Mouse (Mus musculus) cerebellum, adult 18-20 months (tissue): Measurements from ENCODE around the gene Tac4.

Experiments
- DNase-seq, 2 experiments: peaks; one replicate each; pipeline ENCODE4 v3.0.0; 2021

The Tac4 gene

GRCm38 (mm10) chr11:95261178-95261751 lies at the start of gene Tac4:
Gene Tac4 (plus strand): TSS chr11:95261529.
- DNase-seq = peak; percentile 33 to 34

GRCm38 (mm10) chr11:95213607-95214006 lies 47.7 kb upstream of the Tac4 start:
- DNase-seq = no peak

DNA sequence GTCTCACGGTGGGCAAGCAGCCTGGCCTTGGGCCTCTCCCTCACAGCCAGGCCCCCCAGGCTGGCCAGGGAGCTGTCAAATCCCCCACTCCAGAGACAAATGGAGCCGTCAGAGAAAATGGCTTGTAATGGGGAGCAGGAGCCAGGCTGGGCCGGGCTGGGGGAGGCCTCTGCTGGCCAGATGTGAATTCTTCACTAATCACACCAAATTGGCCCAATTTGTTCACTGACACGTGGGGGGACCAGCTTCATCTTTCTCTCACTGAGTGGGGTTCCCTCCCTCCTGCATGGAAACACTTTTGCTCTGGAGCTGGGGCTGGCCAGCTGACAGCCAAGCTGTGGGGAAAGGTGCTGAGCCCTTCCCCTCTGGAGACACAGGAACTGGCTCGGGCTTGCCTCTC lies 47.0 kb upstream of the Tac4 start:
- DNase-seq = no peak

DNA sequence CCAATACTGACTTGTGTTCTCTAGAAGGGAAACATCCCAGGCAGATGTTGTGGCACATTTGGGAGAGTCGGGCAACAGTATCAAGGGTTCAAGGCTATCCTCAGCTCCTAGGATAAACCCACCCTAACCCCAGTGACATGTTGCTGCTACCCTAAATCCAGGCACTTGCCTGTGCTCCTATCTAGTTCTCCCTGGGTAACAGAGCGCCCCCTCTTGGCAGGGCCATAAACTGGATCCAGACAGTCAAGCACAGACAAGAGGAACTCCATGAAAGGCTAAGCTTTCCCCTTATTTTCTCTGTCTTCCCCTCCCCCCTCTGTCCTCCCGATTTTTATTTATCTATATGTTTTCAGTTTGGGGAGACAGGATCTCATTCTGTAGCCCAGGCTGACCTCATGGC lies 45.1 kb upstream of the Tac4 start:
- DNase-seq = no peak

DNA sequence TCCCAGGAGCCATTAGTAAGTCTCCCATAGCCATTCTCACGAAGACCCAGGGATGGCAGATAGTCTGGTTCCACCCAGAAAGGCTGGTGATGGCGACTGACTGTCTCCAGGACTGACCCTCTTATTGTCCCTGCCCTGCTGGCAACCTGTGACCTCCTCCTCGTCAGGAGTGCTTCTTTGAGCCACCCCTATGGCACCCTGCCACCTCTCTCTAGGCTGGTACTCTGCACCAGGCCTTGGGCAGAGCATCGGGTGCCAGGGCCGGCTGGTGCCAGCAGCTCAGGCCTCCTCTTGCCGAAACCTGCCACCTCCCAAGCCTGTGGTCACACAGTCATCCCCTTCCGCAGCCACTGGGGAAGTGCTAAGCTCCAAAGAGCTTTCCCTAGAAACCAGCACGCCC lies 42.2 kb upstream of the Tac4 start:
- DNase-seq = no peak

DNA sequence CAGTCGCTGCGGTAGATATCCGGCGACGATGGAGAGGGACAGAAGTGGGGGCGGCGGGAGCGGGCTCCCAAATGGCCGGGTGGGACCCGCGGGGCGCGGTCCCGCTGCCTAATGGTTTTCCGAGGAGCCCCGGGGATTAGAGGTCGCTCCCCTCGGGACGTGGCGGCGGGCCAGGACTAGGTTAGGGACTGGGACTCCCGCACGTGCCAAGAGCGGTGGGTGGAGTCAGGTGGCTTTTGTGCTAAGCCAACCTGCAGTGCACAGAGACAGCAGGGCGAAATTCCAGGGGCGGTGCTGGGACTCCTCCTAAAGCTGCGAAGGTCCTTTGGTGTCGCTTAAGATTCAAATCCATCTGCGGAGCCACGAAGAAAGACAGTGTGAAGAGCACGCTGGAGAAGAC lies 37.9 kb upstream of the Tac4 start:
- peak in 1 of 2 experiments; percentile 22 for DNase-seq

DNA sequence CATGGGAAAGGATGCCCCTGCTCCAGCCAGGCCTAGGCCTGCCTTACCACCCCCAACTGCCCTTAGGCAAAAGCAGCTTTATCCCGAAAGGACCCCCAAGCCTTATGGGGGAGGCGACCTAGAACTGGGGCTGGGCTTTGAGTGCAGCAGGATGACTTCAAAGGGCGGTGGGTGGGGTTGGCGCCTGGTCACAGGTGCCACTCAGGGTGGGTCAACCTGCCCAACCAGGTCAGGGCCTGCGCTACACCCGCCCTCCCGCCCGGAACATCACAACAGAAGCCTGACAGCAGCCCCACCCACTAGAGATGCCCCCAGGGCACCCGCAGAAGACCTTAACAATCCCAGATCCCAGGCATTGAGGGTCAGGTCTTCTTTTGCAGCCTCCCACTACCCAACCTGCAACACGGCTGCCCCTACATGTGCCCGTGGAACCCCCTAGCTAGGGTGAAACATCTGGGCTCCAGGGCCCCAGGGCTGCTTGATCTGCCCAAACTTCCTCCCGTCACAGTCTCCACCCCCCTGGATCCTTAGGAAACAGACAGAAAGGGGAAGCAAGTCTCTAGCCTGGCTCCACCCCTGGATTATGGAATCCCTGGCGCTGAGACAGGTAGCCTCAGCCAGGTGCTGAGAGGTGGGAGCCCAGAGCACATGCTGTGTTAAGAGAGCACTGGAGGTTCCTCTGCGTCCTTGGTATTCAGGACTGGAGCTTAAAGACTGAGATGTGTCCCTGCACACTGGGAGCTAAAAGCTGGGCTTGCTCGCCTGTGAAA lies 37.0 kb upstream of the Tac4 start:
- no peak for DNase-seq

GRCm38 (mm10) chr11:95225448-95225847 lies 35.9 kb upstream of the Tac4 start:
- DNase-seq = no peak

- no peak for DNase-seq
These were observed 33.9 kb upstream of the Tac4 start for GRCm38 (mm10) chr11:95227467-95227866.

DNA sequence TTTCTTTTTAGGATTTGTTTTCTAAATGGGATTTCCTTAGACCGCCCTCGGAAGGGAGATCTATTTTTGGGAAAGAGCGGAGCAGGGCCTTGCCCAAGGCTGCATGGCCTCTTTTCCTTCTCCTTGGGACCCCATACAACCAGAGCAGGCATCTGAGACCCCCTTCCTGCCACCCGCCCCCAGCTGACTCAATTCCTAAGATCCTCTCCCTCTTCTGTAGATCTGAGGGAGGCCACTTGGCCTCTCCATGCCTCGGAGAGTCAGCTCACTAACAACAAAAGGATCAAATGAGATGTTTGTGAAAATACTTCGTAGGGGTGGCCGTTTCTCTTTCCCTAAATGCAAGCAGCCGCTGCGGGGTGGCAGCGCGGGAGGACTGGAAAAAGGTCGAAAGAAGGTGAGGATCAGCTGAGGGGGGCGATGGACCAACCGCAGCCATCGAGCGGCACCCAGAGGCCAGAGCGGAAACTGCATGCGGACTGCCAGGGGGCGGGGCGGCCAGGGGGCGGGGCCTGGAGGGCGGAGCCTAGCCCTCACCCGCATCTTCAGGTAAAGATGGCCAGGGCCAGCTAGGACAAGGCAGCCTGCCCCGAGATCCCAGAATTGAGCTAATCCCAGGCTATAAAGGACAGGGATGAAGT lies 29.5 kb upstream of the Tac4 start:
- peak; percentile 53 to 80 for DNase-seq

GRCm38 (mm10) chr11:95232329-95232696 lies 29.0 kb upstream of the Tac4 start:
- no peak for DNase-seq

- no peak for DNase-seq
These were observed 22.9 kb upstream of the Tac4 start for GRCm38 (mm10) chr11:95238477-95238876.

DNA sequence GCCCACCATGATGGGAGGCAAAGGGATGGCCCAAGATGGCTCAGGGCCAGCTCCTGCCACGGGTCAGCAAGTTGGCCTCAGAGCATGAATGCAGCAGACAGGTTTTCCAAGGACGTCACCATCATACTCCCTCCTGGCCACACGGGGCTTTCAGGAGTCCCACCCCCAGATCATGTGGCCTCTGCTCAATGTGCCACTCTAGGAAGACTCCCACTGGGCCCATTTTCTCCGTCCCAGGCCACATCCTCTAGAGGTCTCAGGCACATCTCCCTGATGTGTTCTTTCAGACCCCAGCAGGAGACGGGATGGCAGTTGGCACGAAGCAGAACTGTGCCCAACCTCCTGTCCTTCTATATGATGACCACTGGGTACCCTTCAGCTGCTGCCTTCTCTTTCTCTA lies 18.7 kb upstream of the Tac4 start:
- no peak for DNase-seq

DNA sequence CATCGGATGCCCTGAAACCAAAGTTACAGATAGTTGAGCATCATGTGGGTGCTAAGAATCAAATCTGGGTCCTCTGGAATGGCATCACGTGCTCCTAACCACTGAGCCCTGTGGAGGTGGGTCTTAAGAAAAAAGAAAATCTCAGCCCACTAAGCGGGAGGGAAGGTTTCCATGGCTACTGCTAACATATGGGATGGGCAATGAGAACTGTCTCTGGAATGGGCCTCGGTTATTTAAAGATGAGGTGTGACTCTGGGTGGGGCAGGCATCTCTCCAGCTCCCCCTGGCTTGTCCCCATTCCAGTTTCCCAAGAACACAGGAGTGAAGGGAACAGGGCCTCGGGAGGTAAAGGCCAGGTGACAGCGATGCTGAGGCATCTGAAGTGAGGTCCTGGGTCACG lies 15.9 kb upstream of the Tac4 start:
- DNase-seq = no peak

DNA sequence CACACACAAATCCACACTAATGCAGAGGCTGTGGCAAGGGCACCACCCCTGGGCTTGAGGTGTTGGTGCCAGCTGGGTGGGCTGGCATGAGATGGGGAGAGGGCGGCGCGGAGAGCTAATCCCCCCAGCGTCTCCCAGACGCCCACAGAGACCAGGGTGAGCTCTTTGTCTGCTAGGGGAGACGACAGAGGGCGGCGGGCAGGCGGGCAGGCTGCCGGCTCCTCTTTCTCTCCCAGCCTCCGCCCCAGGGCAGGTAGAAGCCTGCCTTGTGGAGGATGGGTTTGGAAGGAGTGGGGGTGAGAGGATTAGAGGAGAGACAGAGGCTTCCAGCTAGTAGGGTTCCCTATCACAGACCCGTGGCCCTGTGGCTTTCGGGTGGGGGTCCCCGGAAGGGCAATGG lies 14.3 kb upstream of the Tac4 start:
- DNase-seq = no peak

DNA sequence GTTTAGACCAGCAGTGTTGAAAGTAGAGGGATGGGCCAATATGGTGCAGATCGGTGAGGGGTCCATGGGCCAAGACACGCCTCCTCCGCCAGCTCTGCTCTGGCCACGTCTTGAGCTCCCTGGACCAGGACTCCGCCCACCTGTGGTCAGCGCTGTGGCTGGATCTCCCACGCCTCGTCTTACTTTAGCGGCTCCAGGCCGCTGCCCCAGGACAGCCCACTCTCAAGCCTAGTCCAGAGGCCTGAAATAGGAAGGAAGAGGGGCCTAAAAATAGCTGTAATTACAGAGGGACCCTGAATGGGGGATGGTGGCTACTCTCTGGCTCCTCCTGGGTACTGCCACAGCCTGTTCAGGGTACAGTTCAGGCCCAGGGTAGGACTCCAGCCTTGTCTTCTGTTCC lies 11.2 kb upstream of the Tac4 start:
- DNase-seq = no peak

GRCm38 (mm10) chr11:95251295-95251694 lies 10.0 kb upstream of the Tac4 start:
- peak; percentile 70 to 79 for DNase-seq

GRCm38 (mm10) chr11:95252104-95252503 lies 9.2 kb upstream of the Tac4 start:
- no peak for DNase-seq

DNA sequence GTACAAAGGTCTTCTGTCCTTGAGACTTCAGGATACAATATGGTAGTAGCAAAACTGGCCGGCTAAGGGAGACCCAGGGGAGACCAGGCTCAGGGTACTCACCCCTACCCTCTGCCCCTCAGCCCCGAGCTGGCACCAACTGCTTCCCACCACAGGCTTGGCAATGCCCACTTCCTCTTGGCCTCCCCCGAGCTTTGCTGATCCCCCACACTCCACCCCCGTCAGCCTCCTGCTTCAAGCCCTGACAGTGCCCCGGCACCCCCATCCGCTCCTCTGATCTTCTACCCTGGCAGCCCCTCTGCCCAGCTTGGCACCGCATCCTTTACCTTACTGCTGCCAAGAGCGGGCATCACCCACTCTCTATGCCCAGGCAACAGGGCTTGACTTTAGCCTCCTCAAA lies 7.2 kb upstream of the Tac4 start:
- no peak for DNase-seq

DNA sequence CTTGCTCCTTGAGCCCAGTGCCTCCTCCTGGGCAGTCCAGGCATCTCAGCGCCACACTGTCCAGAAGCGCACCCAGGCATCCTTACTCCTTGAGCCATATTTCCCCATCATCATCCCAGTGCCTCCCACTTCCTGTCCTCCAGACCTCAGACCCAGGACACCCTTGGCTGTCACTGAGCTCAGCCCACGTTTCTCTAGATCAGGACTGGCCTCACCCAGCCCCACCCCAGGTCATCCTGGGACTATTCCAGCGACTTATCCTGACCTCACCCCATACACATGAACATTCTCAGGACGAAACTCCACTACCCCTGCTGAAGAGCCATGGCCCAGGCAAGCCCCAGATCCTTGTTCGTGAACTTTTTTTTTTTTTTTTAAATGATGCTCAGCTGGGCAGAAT lies 5.6 kb upstream of the Tac4 start:
- no peak for DNase-seq

DNA sequence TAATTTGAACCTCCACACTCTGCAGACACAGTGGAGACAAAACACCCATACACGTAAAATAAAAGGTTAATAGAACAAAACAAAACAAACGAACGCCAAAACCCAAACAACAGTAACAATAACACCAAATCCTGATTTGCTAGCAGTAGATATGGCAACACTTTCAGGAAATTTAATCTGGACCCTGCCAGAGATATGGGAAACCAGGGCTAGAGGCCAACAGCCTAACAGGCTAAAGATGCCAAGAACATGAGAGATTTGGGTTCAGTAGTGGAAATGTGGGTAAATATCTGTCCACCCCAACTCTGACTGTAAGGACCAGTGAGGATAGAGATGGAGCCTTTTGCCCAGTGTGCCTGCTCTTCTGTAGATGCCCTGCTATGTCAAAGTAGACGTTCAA lies 3.4 kb upstream of the Tac4 start:
- DNase-seq = no peak

GRCm38 (mm10) chr11:95258490-95258889 lies 2.8 kb upstream of the Tac4 start:
- peak; percentile 53 to 61 for DNase-seq

DNA sequence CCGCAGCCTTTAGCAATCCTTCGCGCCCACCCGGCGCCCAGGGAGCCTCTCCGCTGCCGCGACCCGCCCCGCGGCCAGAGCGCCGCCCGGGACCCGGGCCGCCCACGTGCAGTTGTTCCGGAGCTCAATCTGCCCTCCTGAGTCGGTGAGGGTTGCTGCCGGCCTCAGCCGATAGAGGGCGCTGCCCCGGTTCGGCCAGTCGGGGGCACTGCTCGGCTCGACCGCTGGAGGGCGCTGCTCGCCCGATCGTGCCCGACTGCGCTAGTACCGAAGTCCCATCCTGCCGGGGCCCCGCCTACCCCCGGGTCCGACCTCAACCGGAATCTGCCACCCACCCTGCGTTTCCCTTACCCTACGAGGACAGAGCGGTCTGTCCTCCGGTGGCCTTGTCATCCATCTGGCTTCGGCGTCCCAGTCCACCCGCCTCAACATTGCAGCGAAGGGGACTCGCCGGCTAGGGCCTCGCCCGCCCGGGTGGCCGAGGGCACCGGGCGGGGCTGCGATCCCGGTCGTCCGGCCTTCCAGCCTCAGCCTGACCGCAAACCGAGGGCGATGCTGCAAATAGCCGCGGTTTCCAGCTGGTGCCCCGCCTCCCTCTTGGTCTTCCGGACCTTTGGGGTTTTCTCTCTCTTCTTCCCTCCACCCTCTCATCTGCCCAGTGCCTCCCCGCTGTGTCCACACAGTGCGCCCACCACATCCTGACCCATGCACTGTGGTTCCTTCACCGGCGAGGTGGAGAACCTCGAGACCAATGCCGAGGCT lies 2.1 kb upstream of the Tac4 start:
- DNase-seq = peak; percentile 75 to 93
